Mouse (Mus musculus): ENCODE results near the gene Dnah3. TPM values are rescaled to one million over a fixed set of nuclear protein-coding genes. Genes with fewer than 3 reads are reported as not detected.

Gene Dnah3
- total RNA-seq, 1 experiment from 2014 or later = not detected

Other genes with a start within 250 kb of the Dnah3 start
- gene Lyrm1, start 199.4 kb downstream of the Dnah3 start, total RNA-seq (2021) = 7.7 and 11.4 TPM in 2 replicates
- 27.5 and 28.3 TPM in 2 replicates for gene Dcun1d3, start 199.0 kb downstream of the Dnah3 start, total RNA-seq (2021)
- 80.3 and 83.9 TPM in 2 replicates for gene Tmem159, start 7.1 kb upstream of the Dnah3 start, total RNA-seq (2021)
- 0.36 TPM in 1 of 2 replicates, not detected in the other for gene Zp2, start 50.0 kb upstream of the Dnah3 start, total RNA-seq (2021)
- 0.24 and 0.48 TPM in 2 replicates for gene Anks4b, start 78.6 kb upstream of the Dnah3 start, total RNA-seq (2021)
- gene Crym, start 106.8 kb upstream of the Dnah3 start, total RNA-seq (2021) = 1.6 and 3.3 TPM in 2 replicates
- not detected in 2 replicates for gene Abca14, start 108.7 kb upstream of the Dnah3 start, total RNA-seq (2021)
- not detected in 2 replicates for gene Abca15, start 233.4 kb upstream of the Dnah3 start, total RNA-seq (2021)